Mouse (Mus musculus): ENCODE results near the gene Ccr10.
"Not testable (repeated sequence)": the region's sequence is repeated elsewhere in the genome, so short reads cannot be mapped to it uniquely, and the experiment has no call there.

The Ccr10 gene

DNA sequence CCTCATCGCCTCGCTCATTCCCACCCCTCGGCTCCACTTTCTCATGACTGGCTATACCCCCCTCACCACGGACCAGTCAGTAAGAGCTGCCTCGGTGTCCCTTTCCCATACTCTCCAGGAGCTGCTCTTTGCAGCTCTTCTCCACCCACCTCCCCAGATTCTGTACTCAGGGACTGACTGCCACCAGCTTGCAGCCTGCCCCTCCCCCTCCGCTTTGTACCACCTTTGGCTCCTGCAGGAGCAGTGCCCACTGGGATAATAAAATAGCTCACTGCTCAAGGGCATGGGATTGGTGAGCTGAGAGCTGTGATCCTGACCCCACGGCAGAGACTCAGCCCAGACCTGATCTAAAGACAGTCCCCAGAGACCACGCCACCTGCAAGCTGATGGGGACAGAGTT is 50.7 kb downstream of the Ccr10 start:
- not testable (repeated sequence) for DNase-seq (ENCODE audit: low read depth)
